Mouse (Mus musculus) spleen, embryonic (tissue): ENCODE measurements around the gene Pfkfb1.

Source experiments
- CTCF ChIA-PET: fragments of 350-600 bp; sonication (Branson Sonifier 250); formaldehyde crosslinking; loops from one replicate; lab custom pipeline; 2022; lab: Charles Lee

Gene Pfkfb1

GRCm38 (mm10) chrX:150677505-150677904 is 89.5 kb downstream of the Pfkfb1 start:
- CTCF ChIA-PET, result no interaction called here
